Mouse (Mus musculus): ENCODE results near the gene Map3k4. TPM values are rescaled to one million over a fixed set of nuclear protein-coding genes. Genes with fewer than 3 reads are reported as not detected.
A peak's percentile ranks its signal among the peaks of the same experiment; 100 is the strongest.

Map3k4 gene
- polyA plus RNA-seq (2015; fragmentation: Nextera tagmentation; extraction: Ambion mirVana) = 52.5 and 58.7 TPM in 2 replicates

GRCm38 (mm10) chr17:12318663-12319201 lies at the start of gene Map3k4:
Map3k4 (minus strand) TSS chr17:12318796.
- Histone ChIP-seq H3K27me3 (ENCODE audit: insufficient read depth, low read length) (no peaks in the 10 kb centered on the region), H3K4me2 (ENCODE audit: low read length) (peak within 1 kb of the TSS; percentile 82), H3K4me1 (replicated peaks; ENCODE audit: insufficient read depth, low read length) (0 out of 2 replicates have a peak, but pooled peaks cover 7% of the 10 kb centered on the region), H3K4me3 (replicated peaks; ENCODE audit: low read depth, low read length) (peak within 1 kb of the TSS; percentile 93), H3K9ac (ENCODE audit: low read depth, low read length) (peak within 1 kb of the TSS; percentile 94), H3K9me3 (replicated peaks; ENCODE audit: low read length) (no peaks in the 10 kb centered on the region), H3K27ac (peak within 1 kb of the TSS; percentile 95), H3K36me3 (ENCODE audit: insufficient read depth, low read length) (no peaks in the 10 kb centered on the region)
- 0% methylated on average over 39 of the region's 39 CpGs for WGBS
- DNase-seq (ENCODE audit: low spot score) = peak; percentile 93
- peak; percentile 27; the same call in 1 of the 2 replicates for TF ChIP-seq CTCF (IDR thresholded peaks at IDR 0.05; ENCODE audit: low read depth)
- peak; percentile 95 for ATAC-seq (replicated peaks; ENCODE audit: low FRiP score, low read depth)

GRCm38 (mm10) chr17:12367373-12367930 lies 48.9 kb upstream of the Map3k4 start:
- no peaks in the 10 kb centered on the region for H3K27me3 ChIP-seq (ENCODE audit: insufficient read depth, low read length)
- DNase-seq (ENCODE audit: low spot score) = peak; percentile 91
- no peak overlapping the region for H3K4me3 ChIP-seq (replicated peaks; ENCODE audit: low read depth, low read length)
- H3K27ac ChIP-seq = no peak overlapping the region
- peak; percentile 82 for TF ChIP-seq CTCF (IDR thresholded peaks at IDR 0.05; ENCODE audit: low read depth)
- H3K9me3 ChIP-seq (replicated peaks; ENCODE audit: low read length) = no peaks in the 10 kb centered on the region
- no peaks in the 10 kb centered on the region for H3K36me3 ChIP-seq (ENCODE audit: insufficient read depth, low read length)
- WGBS = 39% methylated on average over 5 of the region's 5 CpGs
- peak; percentile 58; the same call in 1 of the 2 replicates for ATAC-seq (replicated peaks; ENCODE audit: low FRiP score, low read depth)
- H3K4me2 ChIP-seq (ENCODE audit: low read length) = no peak overlapping the region
- no peak overlapping the region for H3K9ac ChIP-seq (ENCODE audit: low read depth, low read length)
- H3K4me1 ChIP-seq (replicated peaks; ENCODE audit: insufficient read depth, low read length) = peaks cover 6% of the 10 kb centered on the region; the same call in 1 of the 2 replicates

GRCm38 (mm10) chr17:12364426-12364735 lies 45.8 kb upstream of the Map3k4 start:
- Histone ChIP-seq H3K9ac (ENCODE audit: low read depth, low read length) (no peak overlapping the region), H3K36me3 (ENCODE audit: insufficient read depth, low read length) (no peaks in the 10 kb centered on the region), H3K4me2 (ENCODE audit: low read length) (no peak overlapping the region), H3K4me3 (replicated peaks; ENCODE audit: low read depth, low read length) (no peak overlapping the region), H3K27ac (no peak overlapping the region), H3K4me1 (replicated peaks; ENCODE audit: insufficient read depth, low read length) (no peaks in the 10 kb centered on the region), H3K9me3 (replicated peaks; ENCODE audit: low read length) (no peaks in the 10 kb centered on the region), H3K27me3 (ENCODE audit: insufficient read depth, low read length) (no peaks in the 10 kb centered on the region)
- DNase-seq (ENCODE audit: low spot score) (no peak), ATAC-seq (replicated peaks; ENCODE audit: low FRiP score, low read depth) (no peak)
- TF ChIP-seq CTCF (IDR thresholded peaks at IDR 0.05; ENCODE audit: low read depth) = no peak
- WGBS = 72% methylated on average over 8 of the region's 8 CpGs

GRCm38 (mm10) chr17:12363601-12364425 lies 45.2 kb upstream of the Map3k4 start:
- H3K36me3 ChIP-seq (ENCODE audit: insufficient read depth, low read length) = no peaks in the 10 kb centered on the region
- H3K4me3 ChIP-seq (replicated peaks; ENCODE audit: low read depth, low read length) = no peak overlapping the region
- H3K4me1 ChIP-seq (replicated peaks; ENCODE audit: insufficient read depth, low read length) = no peaks in the 10 kb centered on the region
- H3K27ac ChIP-seq = no peak overlapping the region
- no peak for ATAC-seq (replicated peaks; ENCODE audit: low FRiP score, low read depth)
- no peaks in the 10 kb centered on the region for H3K9me3 ChIP-seq (replicated peaks; ENCODE audit: low read length)
- no peak for TF ChIP-seq CTCF (IDR thresholded peaks at IDR 0.05; ENCODE audit: low read depth)
- no peaks in the 10 kb centered on the region for H3K27me3 ChIP-seq (ENCODE audit: insufficient read depth, low read length)
- no peak overlapping the region for H3K9ac ChIP-seq (ENCODE audit: low read depth, low read length)
- no peak overlapping the region for H3K4me2 ChIP-seq (ENCODE audit: low read length)
- no peak for DNase-seq (ENCODE audit: low spot score)
- 93% methylated on average over 11 of the region's 11 CpGs for WGBS

- TF ChIP-seq CTCF (IDR thresholded peaks at IDR 0.05; ENCODE audit: low read depth) = no peak
- no peaks in the 10 kb centered on the region for H3K9me3 ChIP-seq (replicated peaks; ENCODE audit: low read length)
- 89% methylated on average over 15 of the region's 15 CpGs for WGBS
- H3K4me3 ChIP-seq (replicated peaks; ENCODE audit: low read depth, low read length) = no peak overlapping the region
- DNase-seq (ENCODE audit: low spot score) (no peak), ATAC-seq (replicated peaks; ENCODE audit: low FRiP score, low read depth) (no peak)
- no peaks in the 10 kb centered on the region for H3K36me3 ChIP-seq (ENCODE audit: insufficient read depth, low read length)
- no peak overlapping the region for H3K9ac ChIP-seq (ENCODE audit: low read depth, low read length)
- no peaks in the 10 kb centered on the region for H3K4me1 ChIP-seq (replicated peaks; ENCODE audit: insufficient read depth, low read length)
- no peak overlapping the region for H3K4me2 ChIP-seq (ENCODE audit: low read length)
- no peak overlapping the region for H3K27ac ChIP-seq
- H3K27me3 ChIP-seq (ENCODE audit: insufficient read depth, low read length) = no peaks in the 10 kb centered on the region
These were observed 41.3 kb upstream of the Map3k4 start for GRCm38 (mm10) chr17:12359876-12360275.

- no peak for TF ChIP-seq CTCF (IDR thresholded peaks at IDR 0.05; ENCODE audit: low read depth)
- Histone ChIP-seq H3K27ac (no peak overlapping the region), H3K4me3 (replicated peaks; ENCODE audit: low read depth, low read length) (no peak overlapping the region), H3K9me3 (replicated peaks; ENCODE audit: low read length) (no peaks in the 10 kb centered on the region), H3K36me3 (ENCODE audit: insufficient read depth, low read length) (no peaks in the 10 kb centered on the region), H3K4me2 (ENCODE audit: low read length) (no peak overlapping the region), H3K9ac (ENCODE audit: low read depth, low read length) (no peak overlapping the region), H3K27me3 (ENCODE audit: insufficient read depth, low read length) (no peaks in the 10 kb centered on the region), H3K4me1 (replicated peaks; ENCODE audit: insufficient read depth, low read length) (no peaks in the 10 kb centered on the region)
- 29% methylated on average over 1 of the region's 1 CpGs for WGBS
- DNase-seq (ENCODE audit: low spot score) (peak; percentile 66), ATAC-seq (replicated peaks; ENCODE audit: low FRiP score, low read depth) (no peak)
These were observed 34.2 kb upstream of the Map3k4 start for GRCm38 (mm10) chr17:12352781-12353180.
